25 mouse cellular contexts compared by ENCODE assay signal in genomic region chr6:59032748-59033147, GRCm38 (mm10).
"Had no signal": no experiment of that assay in that cellular context is flagged by ENCODE, and none has a peak within 500 bp of the region (broad histone marks: within the 10 kb centered on the region; RNA-seq: fewer than 3 reads in every experiment).

No protein-coding gene starts in this region.

- DNase-seq: gastrocnemius, adult 2 months; gastrocnemius, postnatal 10 days; gastrocnemius, postnatal 25 days; heart, adult 18-20 months; heart, postnatal 10 days; heart, postnatal 4 days; kidney, adult 18-20 months; kidney, adult 8-10 months; kidney, postnatal 10 days; kidney, postnatal 25 days; kidney, postnatal 4 days; liver had no signal

- H3K27ac ChIP-seq: gastrocnemius, adult 2 months; heart, embryonic 10.5 days; hindbrain, embryonic 10.5 days; hindbrain, embryonic 12.5 days; hindbrain, embryonic 14.5 days; intestine, embryonic 15.5 days; layer of hippocampus, adult 2 months; left cerebral cortex, adult 2 months; limb, embryonic 10.5 days; limb, embryonic 12.5 days had no signal

- H3K9ac ChIP-seq: heart, embryonic 12.5 days; hindbrain, embryonic 12.5 days; hindbrain, embryonic 14.5 days; intestine, embryonic 15.5 days; limb, embryonic 12.5 days had no signal

- ATAC-seq: hindbrain, embryonic 16.5 days; inflammation-experienced regulatory T-cells, adult 6 months; intestine, embryonic 15.5 days; intestine, postnatal 0 days had no signal

- H3K9me3 ChIP-seq: heart, embryonic 10.5 days; heart, embryonic 12.5 days; hindbrain, embryonic 10.5 days; hindbrain, embryonic 12.5 days; intestine, embryonic 15.5 days; limb, embryonic 10.5 days; limb, embryonic 12.5 days had no signal

- H3K4me1 ChIP-seq: heart, embryonic 10.5 days; heart, embryonic 12.5 days; hindbrain, embryonic 10.5 days; hindbrain, embryonic 12.5 days; intestine, embryonic 15.5 days; limb, embryonic 10.5 days; limb, embryonic 12.5 days had no signal

- H3K4me3 ChIP-seq: gastrocnemius, adult 2 months; heart, embryonic 10.5 days; heart, embryonic 12.5 days; hindbrain, embryonic 10.5 days; hindbrain, embryonic 12.5 days; intestine, embryonic 15.5 days; layer of hippocampus, adult 2 months; left cerebral cortex, adult 2 months; limb, embryonic 10.5 days; limb, embryonic 12.5 days had no signal

- H3K36me3 ChIP-seq: heart, embryonic 10.5 days; heart, embryonic 12.5 days; hindbrain, embryonic 10.5 days; hindbrain, embryonic 12.5 days; intestine, embryonic 15.5 days; limb, embryonic 10.5 days; limb, embryonic 12.5 days had no signal

- H3K27me3 ChIP-seq: heart, embryonic 12.5 days; hindbrain, embryonic 12.5 days; intestine, embryonic 15.5 days; limb, embryonic 12.5 days had no signal

- H3K4me2 ChIP-seq: heart, embryonic 12.5 days; hindbrain, embryonic 12.5 days; hindbrain, embryonic 14.5 days; intestine, embryonic 15.5 days; limb, embryonic 12.5 days had no signal
